Mouse (Mus musculus) bone marrow, adult 2 months (tissue): Measurements from ENCODE around the gene Btbd19.

ENCODE experiments used
- CTCF ChIP-seq: fragments of 200-500 bp; IDR thresholded peaks from 2 replicates; pipeline ENCODE4 v1.5.1; 2011; ENCODE audit warnings: low read length, control low read depth; ENCODE audit not compliant: control insufficient read depth, insufficient read depth
- POLR2A ChIP-seq: fragments of 200-500 bp; IDR thresholded peaks from 2 replicates; pipeline ENCODE4 v1.6.1; 2011; ENCODE audit warnings: low read depth, mild to moderate bottlenecking, control low read depth, low read length, borderline replicate concordance; ENCODE audit not compliant: control insufficient read depth

DNA sequence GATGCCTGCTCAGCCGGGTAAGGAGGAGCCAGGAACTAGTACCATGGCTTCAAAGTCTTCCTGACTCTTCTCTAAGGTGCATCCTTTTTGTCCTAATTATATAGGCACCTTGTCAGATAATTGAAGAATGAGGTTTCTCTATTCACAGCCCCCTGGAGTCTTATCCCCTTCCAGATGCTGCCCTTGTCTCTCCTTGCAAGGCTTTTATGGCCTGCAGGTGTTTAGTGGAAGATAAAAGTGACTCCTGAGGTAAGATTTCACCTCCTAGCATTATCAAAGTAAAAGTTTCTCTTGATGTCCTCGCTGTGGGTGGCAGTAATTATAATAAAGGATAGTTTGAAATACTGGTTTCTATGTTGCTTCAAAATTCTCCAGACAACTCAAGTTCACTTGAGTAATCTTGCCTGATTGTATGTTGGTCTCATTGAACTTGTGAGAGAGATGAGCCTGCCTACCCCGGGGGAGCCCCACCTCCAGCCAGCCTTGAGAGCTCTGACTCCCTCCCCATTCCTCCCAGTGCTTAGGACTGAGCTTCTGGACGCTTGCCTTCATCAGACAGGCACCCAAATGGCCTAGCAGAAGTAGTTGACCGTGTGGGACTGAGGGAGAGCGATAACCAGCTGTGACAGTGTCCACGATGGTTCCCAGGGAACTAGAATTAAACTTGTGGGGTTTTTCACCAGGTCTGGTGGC lies 37.4 kb downstream of the Btbd19 start:
- no peak for TF ChIP-seq POLR2A
- TF ChIP-seq CTCF: no peak
